Mouse (Mus musculus): ENCODE data around the gene Ddc.

DNA sequence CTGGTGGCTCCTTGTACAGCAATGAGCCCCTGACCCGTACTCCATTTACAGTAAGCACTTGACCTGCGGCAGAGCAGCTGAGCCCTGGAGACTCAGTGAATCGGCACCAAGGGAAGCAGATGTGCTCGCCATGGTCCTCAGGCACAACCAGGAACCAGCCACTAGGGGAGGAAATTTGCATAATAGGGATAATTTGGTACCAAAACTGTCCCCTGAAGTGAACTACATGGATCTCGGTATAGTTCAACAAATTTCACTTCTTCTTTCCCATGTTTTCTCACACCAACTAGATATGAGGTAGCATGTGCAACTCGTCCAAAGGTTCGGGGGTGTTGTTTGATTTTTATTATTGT lies 121.1 kb downstream of the Ddc start:
- TF ChIP-seq CTCF (IDR thresholded peaks at IDR 0.05; ENCODE audit: borderline replicate concordance, control insufficient read depth, extremely low read depth, insufficient read depth, low read length, poor library complexity) (no peak), POLR2A (IDR thresholded peaks at IDR 0.05; ENCODE audit: control insufficient read depth, extremely low read depth, insufficient read depth, low read length, poor library complexity) (no peak)
